Mouse (Mus musculus) heart, adult 2 months (tissue): ENCODE results near the gene Cops4.

Experiments
- EP300 ChIP-seq: fragments of 200-500 bp; IDR thresholded peaks from 2 replicates; pipeline ENCODE4 v1.6.1; 2011; ENCODE audit warnings: low read depth, low read length, control low read depth; ENCODE audit not compliant: insufficient read depth
- POLR2A ChIP-seq: fragments of 200-500 bp; IDR thresholded peaks from 2 replicates; pipeline ENCODE4 v1.6.1; 2011; ENCODE audit warnings: mild to moderate bottlenecking, low read depth, low read length, control low read depth; ENCODE audit not compliant: insufficient read depth

- TF ChIP-seq POLR2A (no peak), EP300 (no peak)
Observed at GRCm38 (mm10) chr5:100585657-100586056, 67.5 kb downstream of the Cops4 start.
